Mouse (Mus musculus): ENCODE results near the gene Pafah1b3.
"Not testable (repeated sequence)": the region's sequence is repeated elsewhere in the genome, so short reads cannot be mapped to it uniquely, and the experiment has no call there.

The Pafah1b3 gene

DNA sequence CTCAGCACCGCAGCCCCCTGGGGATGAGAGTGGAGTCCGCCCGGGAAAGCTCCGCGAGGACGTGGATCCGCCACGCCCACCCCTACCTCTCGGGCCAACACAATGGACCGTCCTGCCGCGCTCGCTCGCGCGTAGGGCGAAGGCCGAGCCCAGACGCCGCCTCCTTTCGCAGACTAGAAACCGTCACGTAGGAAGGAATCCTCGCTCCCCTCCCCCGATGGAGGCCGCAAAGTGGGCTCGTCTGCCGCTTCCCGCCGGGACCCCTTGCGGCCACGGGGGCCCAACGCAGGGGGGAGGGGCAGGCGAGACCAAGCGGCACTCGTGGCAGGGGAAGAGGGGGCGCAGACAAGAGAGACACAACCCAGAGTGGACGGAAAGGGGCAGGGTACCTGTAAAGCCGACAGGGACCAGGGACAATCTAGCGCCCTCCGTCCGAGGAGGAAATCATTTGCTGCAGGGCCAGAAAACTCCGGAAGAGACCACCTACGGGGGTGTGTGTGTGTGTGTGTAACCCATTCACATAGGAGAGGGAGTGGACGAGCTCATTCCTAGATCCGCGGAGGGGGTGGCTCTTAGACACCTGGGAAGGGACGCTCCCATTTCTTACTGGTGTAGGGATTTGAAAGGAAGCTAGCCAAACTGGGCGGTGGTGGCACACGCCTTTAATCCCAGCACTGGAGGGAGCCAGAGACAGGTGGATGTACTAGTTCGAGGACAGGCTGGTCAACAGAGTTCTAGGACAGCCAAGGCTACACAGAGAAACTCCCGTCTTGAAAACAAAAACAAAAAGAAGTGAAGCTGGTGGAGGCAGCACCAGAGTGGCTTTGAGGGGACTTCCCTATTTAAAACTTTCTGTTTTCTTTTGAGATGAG, at the start of gene Pafah1b3:
Gene Pafah1b3 (minus strand): TSS at position 533 of the 872 bp plus-strand sequence.
- in situ Hi-C loops (cut with MboI, MseI), result no loop called here

DNA sequence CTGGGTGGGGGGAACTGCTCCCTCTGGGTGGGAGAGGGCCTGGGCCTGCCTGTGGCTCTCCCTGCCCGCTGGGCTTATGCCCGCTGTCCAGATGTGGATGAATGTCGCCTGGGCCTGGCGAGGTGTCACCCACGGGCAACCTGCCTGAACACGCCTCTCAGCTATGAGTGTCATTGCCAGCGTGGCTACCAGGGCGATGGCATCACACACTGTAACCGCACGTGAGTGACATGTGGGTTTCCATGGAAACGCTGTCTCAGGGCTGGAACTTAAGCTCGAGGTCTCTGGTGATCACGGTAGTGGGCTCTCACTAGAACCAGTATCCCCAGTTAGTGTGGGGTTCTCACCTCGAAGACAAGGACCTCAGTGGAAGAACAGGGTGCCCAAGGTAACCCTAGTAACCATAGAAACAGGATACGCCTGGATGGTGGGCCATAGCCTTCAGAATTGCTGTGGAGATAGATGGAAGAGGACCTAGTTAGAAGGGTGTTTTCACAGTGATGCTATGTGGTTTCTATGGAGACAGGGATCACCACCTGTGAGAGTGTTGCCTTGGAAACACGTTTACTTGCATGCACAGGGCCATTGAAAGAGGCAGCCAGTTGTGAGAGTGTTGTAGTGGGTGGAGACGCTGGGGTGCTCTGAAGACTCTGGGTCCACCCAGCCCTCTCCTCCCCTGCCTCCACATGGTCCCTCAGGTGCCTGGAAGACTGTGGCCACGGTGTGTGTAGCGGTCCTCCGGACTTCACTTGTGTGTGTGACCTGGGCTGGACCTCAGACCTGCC, 43.4 kb upstream of the Pafah1b3 start:
- in situ Hi-C loops (cut with MboI, MseI), result no loop called here

DNA sequence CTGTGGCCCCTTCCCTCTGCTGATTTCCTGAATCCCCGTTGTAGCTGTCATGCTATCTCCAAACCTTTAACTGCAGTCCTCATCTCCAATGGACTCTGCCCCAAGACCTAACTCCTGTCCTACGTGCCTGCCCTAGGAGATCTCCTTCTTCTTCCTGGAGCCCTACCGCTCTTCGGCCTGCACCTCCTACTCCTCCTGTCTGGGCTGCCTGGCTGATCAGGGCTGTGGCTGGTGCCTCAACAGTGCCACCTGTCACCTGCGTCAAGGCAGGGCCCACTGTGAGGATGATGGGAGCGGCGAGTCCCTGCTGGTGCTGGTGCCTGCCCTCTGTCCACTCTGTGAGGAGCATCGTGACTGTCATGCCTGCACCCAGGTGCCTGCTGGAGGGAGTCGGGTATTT, 41.5 kb upstream of the Pafah1b3 start:
- in situ Hi-C loops (cut with MboI, MseI), result no loop called here

DNA sequence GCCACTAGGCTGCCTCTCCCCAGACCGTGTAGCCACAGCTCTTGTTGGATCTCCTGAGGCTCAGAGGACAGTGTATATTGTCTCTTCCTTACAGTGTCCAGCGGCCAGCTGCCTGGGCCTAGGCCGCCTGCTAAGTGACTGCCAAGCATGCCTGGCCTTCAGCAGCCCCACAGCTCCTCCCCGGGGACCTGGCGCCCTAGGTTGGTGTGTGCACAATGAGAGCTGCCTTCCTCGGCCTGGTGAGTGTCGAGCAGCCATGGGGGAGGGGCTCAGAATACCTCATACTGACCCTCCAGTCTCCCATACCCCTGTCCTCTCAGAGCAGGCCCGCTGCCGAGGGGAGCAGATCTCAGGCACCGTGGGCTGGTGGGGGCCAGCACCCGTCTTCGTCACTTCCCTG, 36.7 kb upstream of the Pafah1b3 start:
- in situ Hi-C loops (cut with MboI, MseI), result no loop called here

DNA sequence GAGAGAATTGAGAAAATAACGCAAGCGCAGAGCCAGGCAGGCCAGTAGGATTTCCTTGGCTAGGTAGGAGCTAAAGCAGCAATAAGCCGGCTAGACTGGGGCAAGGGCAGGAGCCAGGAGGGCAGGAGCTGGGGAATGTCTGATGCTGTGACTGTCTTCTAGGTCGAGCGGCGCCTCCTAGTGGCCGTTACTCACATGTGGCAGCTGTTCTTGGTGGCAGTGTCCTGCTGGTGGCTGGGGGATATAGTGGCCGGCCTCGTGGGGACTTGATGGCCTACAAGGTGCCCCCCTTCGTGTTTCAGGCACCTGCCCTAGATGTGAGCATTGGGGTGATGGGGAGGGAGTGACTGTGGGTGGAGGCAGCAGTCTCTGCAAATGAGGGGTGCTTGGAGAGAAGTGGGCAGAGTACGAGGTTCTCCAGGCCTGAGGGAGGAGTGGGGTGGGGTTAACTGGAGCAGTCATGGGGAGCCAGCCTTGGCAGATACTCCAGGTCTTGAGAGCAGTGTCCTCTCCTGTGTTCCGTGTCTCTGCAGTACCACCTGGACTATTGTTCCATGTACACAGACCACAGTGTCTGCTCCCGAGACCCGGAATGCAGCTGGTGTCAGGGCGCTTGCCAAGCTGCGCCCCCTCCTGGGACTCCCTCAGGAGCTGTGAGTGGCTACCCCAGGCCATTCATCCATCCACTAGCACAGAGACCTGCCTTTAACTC, 36.0 kb upstream of the Pafah1b3 start:
- in situ Hi-C loops (cut with MboI, MseI), result no loop called here

DNA sequence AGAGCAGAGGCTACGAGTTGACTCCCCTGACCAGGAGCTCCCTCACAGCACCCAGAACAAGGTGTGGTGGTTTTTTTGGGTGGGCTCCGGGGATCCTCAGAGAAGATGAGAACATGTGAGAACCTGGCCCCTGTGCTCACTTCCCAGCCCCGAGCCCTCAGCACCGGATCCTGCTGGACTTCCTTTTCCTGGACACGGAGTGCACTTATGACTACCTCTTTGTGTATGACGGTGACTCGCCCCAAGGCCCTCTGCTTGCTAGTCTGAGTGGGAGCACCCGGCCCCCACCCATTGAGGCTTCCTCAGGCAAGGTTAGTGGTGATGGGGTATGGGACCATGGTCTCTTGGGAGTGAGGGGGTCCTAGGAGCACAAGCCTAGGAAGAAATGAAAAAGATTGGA, 28.4 kb upstream of the Pafah1b3 start:
- in situ Hi-C loops (cut with MboI, MseI), result no loop called here

DNA sequence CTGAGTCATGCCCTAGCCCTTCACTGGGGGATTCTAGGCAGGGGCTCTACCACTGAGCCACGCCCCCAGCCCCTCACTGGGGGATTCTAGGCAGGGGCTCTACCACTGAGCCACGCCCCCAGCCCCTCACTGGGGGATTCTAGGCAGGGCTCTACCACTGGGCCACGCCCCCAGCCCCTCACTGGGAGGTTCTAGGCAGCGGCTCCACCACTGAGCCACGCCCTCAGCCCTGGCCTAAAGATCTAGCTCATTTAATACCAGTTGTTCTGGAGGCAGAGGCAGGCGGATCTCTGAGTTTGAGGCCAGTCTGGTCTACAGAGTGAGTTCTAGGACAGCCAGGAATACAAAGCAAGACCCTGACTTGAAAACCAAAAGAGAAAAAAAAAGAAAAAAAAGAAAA, 27.6 kb upstream of the Pafah1b3 start:
- in situ Hi-C loops (cut with MboI, MseI), result not testable (repeated sequence)

DNA sequence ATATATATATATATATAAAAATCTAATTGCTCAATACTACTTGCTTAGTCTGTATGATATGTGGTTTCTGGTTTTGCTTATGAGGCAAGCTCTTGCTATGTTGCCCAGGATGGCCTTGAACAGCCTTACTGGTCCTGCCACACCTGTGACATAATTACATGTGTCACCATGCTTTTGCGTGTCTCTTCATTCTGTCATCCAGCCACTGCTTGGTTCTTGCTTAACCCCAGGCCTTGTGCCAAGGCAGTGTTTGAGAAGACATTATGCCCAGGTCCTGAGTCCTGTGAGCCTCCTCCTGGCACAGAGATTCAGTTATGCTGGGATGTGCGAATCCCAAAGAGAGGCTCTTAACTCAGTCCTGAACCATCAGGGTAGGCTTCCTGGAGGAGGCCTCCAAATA, 25.4 kb upstream of the Pafah1b3 start:
- in situ Hi-C loops (cut with MboI, MseI), result no loop called here

DNA sequence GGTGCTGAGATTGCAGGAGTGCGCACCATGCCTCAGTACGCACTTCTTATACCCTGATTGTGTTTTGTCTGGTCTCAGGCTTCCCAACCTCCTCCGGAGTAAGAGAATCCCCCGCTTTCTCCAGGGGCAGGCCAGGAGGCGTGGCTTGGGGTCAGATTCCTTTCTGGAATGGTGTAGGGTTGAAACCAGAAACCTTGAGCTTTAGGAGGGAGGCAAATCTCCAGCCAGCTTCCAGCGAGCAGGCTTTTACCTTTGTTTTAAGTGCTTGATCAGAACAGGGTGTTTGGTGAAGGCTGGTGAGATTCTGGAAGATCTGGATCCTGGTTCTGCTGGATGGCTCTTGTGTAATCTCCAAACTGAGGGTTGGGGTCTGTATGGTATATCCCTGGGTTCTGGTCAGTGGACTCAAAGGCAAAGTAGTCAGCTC, 24.3 kb upstream of the Pafah1b3 start:
- in situ Hi-C loops (cut with MboI, MseI), result no loop called here

DNA sequence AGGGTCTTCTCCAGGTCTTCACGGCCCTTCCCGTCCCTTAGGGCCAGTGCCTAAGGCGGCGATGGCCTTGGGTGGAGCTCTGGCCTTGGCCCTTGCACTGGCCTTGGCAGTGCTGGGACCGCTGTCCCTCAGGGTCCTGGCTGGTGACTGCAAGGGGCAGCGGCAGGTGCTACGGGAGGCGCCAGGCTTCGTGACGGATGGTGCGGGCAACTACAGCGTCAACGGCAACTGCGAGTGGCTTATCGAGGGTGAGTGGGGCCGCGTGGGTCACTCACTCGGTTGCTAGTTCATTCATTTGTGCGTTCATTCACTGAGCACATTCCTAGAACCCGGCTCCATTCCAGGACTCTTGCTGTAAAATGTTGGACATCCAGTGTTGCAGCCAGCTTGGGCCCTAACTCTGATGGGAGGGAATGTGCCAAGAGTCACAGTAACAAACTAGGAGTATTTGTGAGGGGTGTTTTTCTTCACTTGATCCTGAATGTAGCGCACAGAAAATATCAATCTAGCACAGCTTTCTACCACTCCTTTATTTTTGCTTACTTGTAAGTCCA, 19.7 kb upstream of the Pafah1b3 start:
- in situ Hi-C loops (cut with MboI, MseI), result no loop called here

DNA sequence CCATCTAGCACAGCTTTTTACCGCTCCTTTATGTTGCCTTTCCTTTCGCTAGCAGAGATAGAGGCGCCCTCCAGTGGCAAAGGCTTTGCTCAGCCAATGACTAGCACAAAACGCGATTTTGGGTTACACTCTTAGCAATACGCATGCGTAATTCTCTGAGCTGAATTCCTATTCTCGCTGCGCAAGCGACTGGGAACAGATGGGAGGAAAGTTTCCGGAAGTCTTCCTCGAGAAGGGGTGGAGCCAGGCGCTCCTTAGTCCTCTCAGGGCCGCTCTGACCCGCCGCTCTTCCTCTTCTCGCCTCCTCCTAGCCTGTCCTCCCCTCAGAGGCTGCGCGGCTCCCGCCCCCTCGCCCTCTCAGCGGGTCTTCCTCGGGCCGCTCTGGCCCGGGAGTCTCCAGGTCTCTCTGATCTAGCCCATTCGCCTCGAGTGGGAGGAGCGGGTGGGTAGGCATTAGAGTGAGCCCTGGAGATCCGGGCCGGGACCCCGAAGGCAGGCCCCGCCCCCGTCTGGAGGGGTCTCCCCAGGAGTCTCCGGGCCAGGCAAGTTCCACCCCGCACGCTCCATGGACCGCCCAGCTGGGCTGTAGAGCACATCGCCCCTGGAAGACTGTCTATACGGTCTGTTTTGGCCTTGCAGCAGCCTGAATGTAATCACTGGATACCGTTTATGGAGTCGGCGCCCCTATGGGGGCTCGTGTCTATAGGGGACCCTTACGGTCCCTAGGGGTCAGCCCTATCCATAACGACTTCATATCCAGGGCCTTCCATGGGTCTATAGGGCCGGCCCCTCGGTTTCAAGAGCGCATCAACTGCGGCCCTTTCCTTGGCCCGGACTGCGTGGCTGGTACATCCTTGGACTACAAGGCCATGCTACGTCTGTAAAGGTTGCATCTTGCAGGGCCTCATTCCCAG, 19.0 kb upstream of the Pafah1b3 start, which contains the start of gene Megf8:
Gene Megf8 (plus strand): TSS at position 633 of the 914 bp plus-strand sequence.
- in situ Hi-C loops (cut with MboI, MseI), result no loop called here

DNA sequence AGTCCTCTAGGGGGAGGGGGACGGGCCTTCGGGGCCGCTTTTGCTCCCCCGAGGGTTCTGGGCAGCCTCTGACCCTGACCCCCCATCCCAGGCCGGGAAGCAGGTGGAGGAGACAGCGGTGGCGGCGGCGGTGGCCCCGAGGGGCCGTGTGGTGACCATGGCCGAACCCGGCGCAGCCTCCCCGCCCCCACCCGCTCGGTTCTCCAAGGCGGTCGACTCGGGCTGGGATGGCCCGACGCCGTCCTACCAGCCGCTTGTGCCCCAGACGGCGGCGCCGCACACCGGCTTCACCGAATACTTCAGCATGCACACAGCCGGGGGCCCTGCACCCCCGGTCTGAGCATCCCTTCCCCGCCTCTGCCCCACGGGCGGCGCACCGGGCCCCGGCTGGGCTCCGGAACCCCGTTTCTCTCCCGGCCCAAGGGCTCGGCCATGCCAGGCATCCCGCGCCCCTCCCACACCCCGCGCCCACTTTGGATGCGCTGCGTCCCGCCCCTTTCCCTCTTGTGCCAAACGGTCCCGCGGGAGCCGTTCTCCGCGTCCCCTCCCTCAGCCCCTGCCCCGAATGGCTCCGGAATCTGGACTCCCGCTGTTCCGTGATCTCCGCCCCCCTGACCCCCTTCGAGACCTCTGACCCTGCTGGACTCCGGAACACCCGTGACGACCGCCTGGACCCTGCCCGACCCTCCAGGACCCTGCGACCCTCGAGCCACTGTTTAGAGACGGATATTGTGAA, 17.7 kb upstream of the Pafah1b3 start:
- in situ Hi-C loops (cut with MboI, MseI), result no loop called here

DNA sequence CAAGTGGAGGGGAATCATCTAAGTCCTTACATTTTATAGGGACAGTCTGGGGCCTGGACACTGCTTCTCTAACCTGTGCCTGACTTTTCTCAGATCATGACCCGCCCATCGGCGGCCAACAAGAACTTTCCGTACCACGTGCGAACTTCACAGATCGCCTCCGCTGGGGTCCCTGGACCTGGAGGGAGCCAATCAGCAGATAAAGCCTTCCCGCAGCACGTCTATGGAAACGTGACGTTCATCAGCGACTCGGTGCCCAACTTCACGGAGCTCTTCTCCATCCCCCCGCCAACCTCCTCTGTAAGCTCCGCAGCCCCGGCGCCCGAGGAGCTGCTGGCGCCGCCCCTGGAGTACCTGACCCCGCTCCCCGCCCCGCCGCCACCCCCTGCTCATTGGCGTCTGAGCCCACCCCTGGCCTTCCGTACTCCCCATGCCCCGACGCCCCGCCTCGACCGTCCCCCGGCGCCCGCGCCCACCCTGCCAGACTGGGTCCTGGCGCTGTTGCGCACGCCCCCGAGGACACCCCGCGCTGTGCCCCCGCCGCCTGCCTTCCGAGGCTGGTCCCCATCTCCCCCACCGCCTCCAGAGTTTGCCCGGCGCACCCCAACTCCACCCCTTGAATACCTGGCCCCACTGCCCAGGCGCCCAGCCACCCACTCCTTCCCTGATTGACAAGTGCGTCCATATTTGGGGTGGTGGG, 17.0 kb upstream of the Pafah1b3 start:
- in situ Hi-C loops (cut with MboI, MseI), result no loop called here

DNA sequence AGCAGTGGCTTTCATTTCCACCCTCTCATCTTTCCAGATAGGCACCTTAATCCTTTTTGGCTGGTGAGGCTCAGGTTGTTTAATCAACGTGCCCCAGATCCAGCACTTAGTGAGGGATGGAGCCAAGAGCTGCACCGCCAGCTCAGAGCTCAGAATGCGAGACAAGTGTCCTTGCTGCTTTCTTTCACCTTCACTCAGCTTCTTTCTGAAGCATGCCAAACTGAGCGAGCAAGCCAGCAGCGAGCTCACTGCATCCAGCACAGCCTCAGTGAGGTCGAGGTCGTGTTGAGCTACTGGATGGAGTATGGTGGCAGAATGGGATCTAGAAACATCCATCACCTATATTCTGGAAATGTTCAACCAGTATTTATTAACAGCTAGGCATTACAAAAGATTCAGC, 15.5 kb upstream of the Pafah1b3 start:
- in situ Hi-C loops (cut with MboI, MseI), result no loop called here

DNA sequence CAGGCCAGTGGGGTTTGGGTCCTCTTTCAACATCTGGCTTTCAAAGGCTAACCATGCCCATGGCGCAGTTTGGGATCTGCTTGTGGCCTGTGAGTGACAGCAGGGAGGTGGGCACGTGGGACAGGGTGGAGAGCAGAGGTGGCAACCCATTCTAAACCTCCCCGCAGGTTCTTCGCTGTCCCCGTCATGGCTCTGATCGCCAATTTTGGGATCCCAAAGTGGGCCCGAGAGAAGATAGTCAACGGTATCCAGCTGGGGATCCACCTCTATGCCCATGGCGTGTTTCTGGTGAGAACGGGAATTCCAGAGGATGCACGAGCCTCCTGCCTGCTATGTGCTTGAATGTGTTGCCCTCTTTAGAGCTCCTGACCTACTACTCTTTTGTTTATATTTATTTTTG, 13.4 kb upstream of the Pafah1b3 start:
- in situ Hi-C loops (cut with MboI, MseI), result no loop called here

DNA sequence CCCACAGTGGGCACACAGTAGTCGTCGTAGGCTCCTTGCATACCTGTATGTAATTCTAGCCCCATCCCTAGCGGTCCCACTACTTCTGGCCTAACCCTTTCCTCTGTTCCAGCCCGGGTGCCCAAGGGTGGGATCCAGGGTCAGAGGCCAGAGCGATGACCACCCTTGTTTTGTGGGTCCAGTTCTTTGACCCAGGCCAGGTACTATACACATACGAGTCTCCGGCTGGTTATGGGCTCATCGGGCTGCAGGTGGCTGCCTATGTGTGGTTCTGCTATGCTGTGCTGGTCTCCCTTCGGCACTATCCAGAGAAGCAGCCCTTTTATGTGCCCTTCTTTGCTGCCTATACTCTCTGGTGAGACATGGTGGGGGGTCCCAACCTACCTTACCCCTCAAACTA, 11.6 kb upstream of the Pafah1b3 start:
- in situ Hi-C loops (cut with MboI, MseI), result no loop called here

DNA sequence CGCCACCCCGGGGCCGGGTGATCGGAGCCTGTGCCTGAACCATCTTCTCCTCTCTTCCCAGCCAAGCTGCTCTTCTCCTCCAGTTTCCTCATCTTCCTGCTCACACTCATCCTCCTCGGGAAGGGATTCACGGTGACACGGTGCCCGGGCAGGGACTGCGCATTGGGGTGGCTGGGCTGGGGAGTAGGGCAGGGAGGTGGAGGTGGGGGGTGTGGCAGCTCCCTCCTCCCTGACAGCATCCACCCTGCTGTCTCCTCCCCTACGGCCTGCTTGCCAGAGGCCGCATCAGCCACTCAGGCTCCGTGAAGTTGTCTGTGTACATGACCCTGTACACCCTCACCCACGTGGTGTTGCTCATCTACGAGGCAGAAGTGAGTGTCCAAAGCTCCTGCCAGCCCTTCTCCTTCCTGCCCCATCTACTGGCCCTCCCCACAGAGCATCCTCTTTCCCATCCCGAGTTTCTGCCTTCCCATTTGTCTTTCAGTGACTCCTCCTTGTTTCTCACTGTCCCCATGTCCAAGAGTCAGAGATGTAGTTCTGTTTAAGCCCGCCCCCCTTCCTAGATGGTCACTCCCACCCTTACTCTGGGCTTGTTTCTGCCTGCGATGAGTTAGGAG, 11.0 kb upstream of the Pafah1b3 start:
- in situ Hi-C loops (cut with MboI, MseI), result no loop called here

DNA sequence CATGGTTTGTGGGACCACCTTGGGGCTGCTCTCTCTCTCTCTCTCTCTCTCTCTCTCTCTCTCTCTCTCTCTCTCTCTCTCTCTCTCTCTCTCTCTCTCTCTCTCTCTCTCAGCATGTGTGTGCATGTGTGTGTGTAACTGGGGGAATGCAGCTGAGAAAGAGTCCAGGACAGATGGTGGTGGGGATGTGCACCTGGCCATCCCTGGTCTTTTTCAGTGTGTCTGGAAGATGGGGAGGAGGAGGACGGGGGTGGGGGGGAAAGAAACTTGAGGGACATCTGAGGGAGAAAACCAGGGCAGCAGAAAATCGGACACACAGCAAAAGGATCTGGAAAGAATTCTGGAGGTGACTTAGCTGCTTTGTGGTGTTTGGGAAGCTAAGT, 8.8 kb upstream of the Pafah1b3 start:
- in situ Hi-C loops (cut with MboI, MseI), result no loop called here
